Mouse (Mus musculus): ENCODE measurements around the gene Gm45808. TPM values are rescaled to one million over a fixed set of nuclear protein-coding genes. Genes with fewer than 3 reads are reported as not detected.
A peak's percentile ranks its signal among the peaks of the same experiment; 100 is the strongest.

Gm45808 gene
- polyA plus RNA-seq, 1 experiment from 2014 or later = not detected

GRCm38 (mm10) chr7:45437046-45437445 is 49.6 kb downstream of the Gm45808 start:
- 49% methylated on average over 6 of the region's 6 CpGs for WGBS
- no peak overlapping the region for H3K27ac ChIP-seq (ENCODE audit: low read length)
- DNase-seq (ENCODE audit: low spot score) (peak; percentile 5), ATAC-seq (no peak)
- H3K9ac ChIP-seq (replicated peaks; ENCODE audit: low read depth) = no peak overlapping the region
- TF ChIP-seq CTCF (IDR thresholded peaks at IDR 0.05) (no peak), EP300 (IDR thresholded peaks at IDR 0.05) (no peak)
- H3K9me3 ChIP-seq (ENCODE audit: low read length) = no peaks in the 10 kb centered on the region
- no peak overlapping the region for H3K4me3 ChIP-seq (ENCODE audit: low read depth, low read length)
- no peaks in the 10 kb centered on the region for H3K36me3 ChIP-seq (ENCODE audit: insufficient read depth, low read length)
- H3K4me1 ChIP-seq (ENCODE audit: insufficient read depth, low read depth, low read length) = peaks cover 26% of the 10 kb centered on the region; the same call in 1 of the 2 replicates
- no peak overlapping the region for H3K4me2 ChIP-seq (replicated peaks; ENCODE audit: low read depth, low read length)
- H3K27me3 ChIP-seq (replicated peaks; ENCODE audit: insufficient read depth, low read length) = no peaks in the 10 kb centered on the region

DNA sequence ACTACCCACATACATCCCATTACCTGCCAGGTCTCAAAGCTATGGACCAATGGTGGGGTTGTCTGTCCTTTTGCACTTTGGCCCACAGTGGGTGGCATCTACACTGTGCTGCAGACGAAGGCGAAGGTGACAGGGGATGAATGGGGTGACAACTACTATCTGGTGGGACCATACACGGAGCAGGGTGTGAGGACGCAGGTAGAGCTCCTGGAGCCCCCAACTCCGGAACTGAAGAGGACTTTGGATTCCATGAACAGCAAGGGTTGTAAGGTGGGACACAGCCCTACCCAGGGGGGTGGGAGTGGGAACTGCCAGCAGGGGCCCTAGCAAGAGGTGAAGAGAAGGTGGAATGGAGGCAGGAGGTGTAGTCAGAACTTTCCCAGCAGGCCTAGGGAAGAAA is 50.2 kb downstream of the Gm45808 start:
- no peaks in the 10 kb centered on the region for H3K36me3 ChIP-seq (ENCODE audit: insufficient read depth, low read length)
- H3K4me3 ChIP-seq (ENCODE audit: low read depth, low read length) = no peak overlapping the region
- H3K9ac ChIP-seq (replicated peaks; ENCODE audit: low read depth) = no peak overlapping the region; the same call in 1 of the 2 replicates
- no peaks in the 10 kb centered on the region for H3K9me3 ChIP-seq (ENCODE audit: low read length)
- TF ChIP-seq CTCF (IDR thresholded peaks at IDR 0.05) (no peak), EP300 (IDR thresholded peaks at IDR 0.05) (no peak)
- no peak overlapping the region for H3K27ac ChIP-seq (ENCODE audit: low read length)
- H3K27me3 ChIP-seq (replicated peaks; ENCODE audit: insufficient read depth, low read length) = no peaks in the 10 kb centered on the region
- 76% methylated on average over 5 of the region's 5 CpGs for WGBS
- peaks cover 26% of the 10 kb centered on the region; the same call in 1 of the 2 replicates for H3K4me1 ChIP-seq (ENCODE audit: insufficient read depth, low read depth, low read length)
- ATAC-seq (no peak), DNase-seq (ENCODE audit: low spot score) (no peak)
- peak overlapping the region; percentile 82; the same call in 1 of the 2 replicates for H3K4me2 ChIP-seq (replicated peaks; ENCODE audit: low read depth, low read length)

GRCm38 (mm10) chr7:45435038-45435437 is 51.6 kb downstream of the Gm45808 start:
- ATAC-seq = peak; percentile 8; the same call in 1 of the 2 replicates
- 3% methylated on average over 16 of the region's 16 CpGs for WGBS

DNA sequence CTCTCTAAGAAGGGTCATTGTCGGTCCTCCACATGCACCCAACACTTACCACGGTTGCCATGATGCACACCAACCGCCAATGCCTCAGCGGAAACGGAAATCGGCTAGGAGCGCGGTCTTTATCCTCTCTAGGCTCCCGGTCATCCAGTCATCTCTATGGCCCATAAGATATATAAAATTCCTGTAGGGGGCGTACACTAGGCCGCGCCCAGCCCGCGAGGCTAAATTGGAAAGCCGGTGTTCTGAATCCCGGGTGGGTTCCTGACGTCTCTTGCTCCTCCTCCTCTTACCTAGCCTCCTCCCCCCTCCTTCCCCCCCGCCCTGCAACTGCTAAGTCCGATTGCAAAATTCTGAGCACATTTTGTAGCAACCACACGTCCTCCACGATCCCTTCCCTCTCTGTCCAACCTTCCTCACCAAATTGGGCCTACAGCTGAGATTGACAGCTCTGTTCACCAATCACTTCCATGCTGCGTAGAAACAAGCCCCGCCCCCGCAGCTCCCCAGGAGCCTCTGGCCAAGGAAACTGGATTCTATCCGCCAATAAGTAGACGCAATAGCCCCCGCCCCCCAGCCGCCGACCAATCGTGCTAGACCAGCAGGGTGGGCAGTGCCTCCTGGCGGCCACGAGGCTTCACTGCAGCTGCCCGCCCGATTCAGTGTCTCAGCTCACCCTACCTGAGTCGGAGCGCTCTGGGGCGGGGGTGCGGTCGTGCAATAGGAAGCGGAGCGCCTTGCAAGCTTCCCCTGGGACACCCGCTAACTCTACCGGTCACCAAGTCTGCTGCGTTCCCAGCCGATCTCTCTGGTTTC is 52.2 kb downstream of the Gm45808 start, which contains the start of gene Gys1:
Gene Gys1 (plus strand): TSS at position 642 of the 813 bp plus-strand sequence.
- peaks cover 26% of the 10 kb centered on the region; the same call in 1 of the 2 replicates for H3K4me1 ChIP-seq (ENCODE audit: insufficient read depth, low read depth, low read length)
- peak; percentile 98 for TF ChIP-seq CTCF (IDR thresholded peaks at IDR 0.05)
- peak; percentile 81 for TF ChIP-seq EP300 (IDR thresholded peaks at IDR 0.05)
- peak within 1 kb of the TSS; percentile 86 for H3K4me2 ChIP-seq (replicated peaks; ENCODE audit: low read depth, low read length)
- H3K4me3 ChIP-seq (ENCODE audit: low read depth, low read length) = peak within 1 kb of the TSS; percentile 63
- ATAC-seq = peak; percentile 96
- H3K36me3 ChIP-seq (ENCODE audit: insufficient read depth, low read length) = peaks cover under 1% of the 10 kb centered on the region; the same call in 1 of the 2 replicates
- no peaks in the 10 kb centered on the region for H3K9me3 ChIP-seq (ENCODE audit: low read length)
- no peaks in the 10 kb centered on the region for H3K27me3 ChIP-seq (replicated peaks; ENCODE audit: insufficient read depth, low read length)
- peak; percentile 100 for DNase-seq (ENCODE audit: low spot score)
- under 1% methylated on average over 45 of the region's 45 CpGs for WGBS
- H3K9ac ChIP-seq (replicated peaks; ENCODE audit: low read depth) = peak within 1 kb of the TSS; percentile 64
- peak within 1 kb of the TSS; percentile 91 for H3K27ac ChIP-seq (ENCODE audit: low read length)

More at GRCm38 (mm10) chr7:45435038-45435437, 51.6 kb downstream of the Gm45808 start:
- peak overlapping the region; percentile 82 for H3K4me2 ChIP-seq (replicated peaks; ENCODE audit: low read depth, low read length)
- DNase-seq (ENCODE audit: low spot score) = peak; percentile 65
- H3K4me1 ChIP-seq (ENCODE audit: insufficient read depth, low read depth, low read length) = peaks cover 26% of the 10 kb centered on the region; the same call in 1 of the 2 replicates
- H3K9me3 ChIP-seq (ENCODE audit: low read length) = no peaks in the 10 kb centered on the region
- H3K27ac ChIP-seq (ENCODE audit: low read length) = peak overlapping the region; percentile 91
- TF ChIP-seq EP300 (IDR thresholded peaks at IDR 0.05) (peak; percentile 24; the same call in 1 of the 2 replicates), CTCF (IDR thresholded peaks at IDR 0.05) (no peak)
- no peaks in the 10 kb centered on the region for H3K36me3 ChIP-seq (ENCODE audit: insufficient read depth, low read length)
- H3K9ac ChIP-seq (replicated peaks; ENCODE audit: low read depth) = peak overlapping the region; percentile 64
- H3K4me3 ChIP-seq (ENCODE audit: low read depth, low read length) = peak overlapping the region; percentile 63
- no peaks in the 10 kb centered on the region for H3K27me3 ChIP-seq (replicated peaks; ENCODE audit: insufficient read depth, low read length)

DNA sequence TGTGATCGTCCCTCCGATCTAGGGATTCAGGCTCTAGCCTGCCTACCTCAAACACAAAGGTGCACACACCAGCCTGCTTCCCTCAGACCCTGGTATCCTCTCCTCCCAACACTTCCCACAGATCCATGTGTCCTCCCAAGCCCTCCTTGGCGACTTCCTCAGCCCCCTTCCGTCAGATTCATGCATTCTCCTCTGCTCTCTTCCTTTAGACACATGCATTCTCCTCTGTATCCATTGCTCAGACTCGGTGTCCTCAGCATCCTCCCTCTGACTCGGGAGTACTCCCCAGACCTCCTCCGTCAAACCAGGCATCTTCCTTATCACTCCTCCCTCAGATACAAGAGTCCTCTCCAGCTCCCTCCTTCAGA is 52.8 kb downstream of the Gm45808 start:
- Histone ChIP-seq H3K27me3 (replicated peaks; ENCODE audit: insufficient read depth, low read length) (no peaks in the 10 kb centered on the region), H3K36me3 (ENCODE audit: insufficient read depth, low read length) (peaks cover 6% of the 10 kb centered on the region), H3K9me3 (ENCODE audit: low read length) (no peaks in the 10 kb centered on the region), H3K9ac (replicated peaks; ENCODE audit: low read depth) (peak overlapping the region; percentile 55), H3K4me1 (ENCODE audit: insufficient read depth, low read depth, low read length) (peaks cover 26% of the 10 kb centered on the region; the same call in 1 of the 2 replicates), H3K4me3 (ENCODE audit: low read depth, low read length) (peak overlapping the region; percentile 55), H3K4me2 (replicated peaks; ENCODE audit: low read depth, low read length) (peak overlapping the region; percentile 86), H3K27ac (ENCODE audit: low read length) (peak overlapping the region; percentile 72)
- no peak for DNase-seq (ENCODE audit: low spot score)
- TF ChIP-seq EP300 (IDR thresholded peaks at IDR 0.05) (no peak), CTCF (IDR thresholded peaks at IDR 0.05) (no peak)
- ATAC-seq = no peak
- 0% methylated on average over 7 of the region's 7 CpGs for WGBS

DNA sequence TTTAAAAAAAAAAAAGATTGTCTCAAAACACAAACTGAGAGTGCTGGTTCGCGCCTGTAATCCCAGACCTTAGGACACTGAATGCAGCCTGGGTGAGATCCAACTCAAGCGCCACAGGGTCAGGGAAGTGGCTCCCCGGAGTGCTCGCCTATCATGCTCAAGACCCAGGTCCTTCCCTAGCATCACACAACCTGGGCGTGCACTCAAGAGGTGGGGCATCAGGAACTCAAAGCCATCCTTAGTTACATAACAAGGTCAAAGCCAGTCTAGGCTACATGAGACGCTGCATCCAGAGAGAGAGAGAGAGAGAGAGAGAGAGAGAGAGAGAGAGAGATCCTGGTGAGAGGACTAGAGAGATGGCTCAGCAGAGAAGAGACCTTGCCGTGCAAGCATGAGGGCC is 60.1 kb downstream of the Gm45808 start:
- Histone ChIP-seq H3K4me1 (ENCODE audit: insufficient read depth, low read depth, low read length) (no peaks in the 10 kb centered on the region), H3K4me3 (ENCODE audit: low read depth, low read length) (no peak overlapping the region), H3K27me3 (replicated peaks; ENCODE audit: insufficient read depth, low read length) (no peaks in the 10 kb centered on the region), H3K27ac (ENCODE audit: low read length) (no peak overlapping the region), H3K9ac (replicated peaks; ENCODE audit: low read depth) (no peak overlapping the region), H3K36me3 (ENCODE audit: insufficient read depth, low read length) (peaks cover 37% of the 10 kb centered on the region), H3K4me2 (replicated peaks; ENCODE audit: low read depth, low read length) (no peak overlapping the region), H3K9me3 (ENCODE audit: low read length) (no peaks in the 10 kb centered on the region)
- DNase-seq (ENCODE audit: low spot score) (no peak), ATAC-seq (no peak)
- TF ChIP-seq EP300 (IDR thresholded peaks at IDR 0.05) (no peak), CTCF (IDR thresholded peaks at IDR 0.05) (no peak)
- WGBS = 81% methylated on average over 8 of the region's 8 CpGs
